Mouse (Mus musculus) embryonic facial prominence, embryonic 12.5 days (tissue): ENCODE data around the gene Gon4l. TPM values are rescaled to one million over a fixed set of nuclear protein-coding genes. Genes with fewer than 3 reads are reported as not detected.
"Not testable (repeated sequence)": the region's sequence is repeated elsewhere in the genome, so short reads cannot be mapped to it uniquely, and the experiment has no call there.

Experiments
- ATAC-seq: fragments of 200-750 bp; cut with Nextera tagmentation; 2 replicates; pipeline ENCODE4 v1.8.0; 2017; ENCODE audit not compliant: insufficient number of reproducible peaks, insufficient read depth, low FRiP score, low TSS enrichment
- H3K27ac ChIP-seq: fragments of 300-500 bp; sonication (generic); 2 replicates; pipeline ENCODE4 v1.5.1; 2016; ENCODE audit warnings: mild to moderate bottlenecking
- H3K27me3 ChIP-seq: fragments of 300-500 bp; sonication (generic); 2 replicates; pipeline ENCODE4 v1.6.1; 2016; ENCODE audit warnings: mild to moderate bottlenecking, moderate library complexity
- H3K36me3 ChIP-seq: fragments of 300-500 bp; sonication (generic); 2 replicates; pipeline ENCODE4 v1.6.1; 2016; ENCODE audit warnings: mild to moderate bottlenecking
- H3K4me1 ChIP-seq: fragments of 300-500 bp; sonication (generic); 2 replicates; pipeline ENCODE4 v1.6.1; 2016
- H3K4me2 ChIP-seq: fragments of 300-500 bp; sonication (generic); replicated peaks from 2 replicates; pipeline ENCODE4 v1.6.1; 2016; ENCODE audit warnings: mild to moderate bottlenecking, moderate library complexity
- H3K4me3 ChIP-seq: fragments of 300-500 bp; sonication (generic); 2 replicates; pipeline ENCODE4 v1.5.1; 2016; ENCODE audit warnings: mild to moderate bottlenecking
- H3K9ac ChIP-seq: fragments of 300-500 bp; sonication (generic); 2 replicates; pipeline ENCODE4 v1.6.1; 2016; ENCODE audit warnings: mild to moderate bottlenecking, moderate library complexity
- H3K9me3 ChIP-seq: fragments of 300-500 bp; sonication (generic); 2 replicates; pipeline ENCODE4 v1.6.1; 2016; ENCODE audit warnings: mild to moderate bottlenecking, moderate library complexity
- WGBS: fragments of 180-500 bp; shearing (Covaris S2); methylation state at CpG from one replicate; pipeline ENCODE4 v1.1.7; 2016; 5-methylcytosine and 5-hydroxymethylcytosine counted together
- polyA plus RNA-seq: library from polyadenylated mRNA; unstranded; fragments of >200 nt; fragmentation: Nextera tagmentation; extraction: Ambion mirVana; gene quantifications from 2 replicates; pipeline ENCODE4 v1.2.1, GENCODE M21; 2016

The Gon4l gene
- polyA plus RNA-seq, 1 experiment from 2014 or later, result 18.2 TPM

- H3K4me1 ChIP-seq, result no peaks in the 10 kb centered on the region
- H3K9me3 ChIP-seq, result no peaks in the 10 kb centered on the region
- no peak overlapping the region for H3K4me3 ChIP-seq
- peaks cover 81% of the 10 kb centered on the region for H3K36me3 ChIP-seq
- H3K9ac ChIP-seq, result no peak overlapping the region
- WGBS, result 92% methylated on average over 3 of the region's 3 CpGs
- no peak overlapping the region for H3K27ac ChIP-seq
- H3K4me2 ChIP-seq, result no peak overlapping the region
- ATAC-seq, result no peak
- no peaks in the 10 kb centered on the region for H3K27me3 ChIP-seq
These were observed 27.1 kb downstream of the Gon4l start for GRCm38 (mm10) chr3:88862129-88862528.

- H3K4me3 ChIP-seq, H3K27me3 ChIP-seq, ATAC-seq, H3K9ac ChIP-seq, H3K9me3 ChIP-seq, H3K4me2 ChIP-seq, H3K4me1 ChIP-seq, H3K27ac ChIP-seq: not testable (repeated sequence)
- H3K36me3 ChIP-seq, result peaks cover 43% of the 10 kb centered on the region
- no CpG with 5 or more reads among the region's 3 CpGs for WGBS
These were observed 31.7 kb downstream of the Gon4l start for GRCm38 (mm10) chr3:88866735-88867134.

DNA sequence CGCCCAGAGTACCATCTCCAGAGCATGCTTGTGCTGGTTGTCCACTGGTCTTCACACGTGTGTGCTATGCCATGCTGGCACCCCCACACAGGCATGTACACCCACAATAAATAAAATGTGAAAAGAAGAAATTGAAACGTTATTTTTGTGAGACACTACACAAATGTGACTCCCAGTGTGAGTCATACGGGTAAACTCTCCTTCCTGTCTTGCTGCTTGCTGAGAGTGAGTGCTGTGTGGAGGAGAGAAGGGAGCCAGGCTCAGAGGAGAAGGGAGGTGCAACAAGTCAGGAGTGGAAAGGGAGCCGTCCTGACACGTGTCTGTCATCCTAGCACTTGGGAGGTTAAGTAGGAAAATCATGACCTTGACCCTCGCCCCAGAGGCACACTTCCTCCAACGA is 32.1 kb downstream of the Gon4l start:
- peaks cover 39% of the 10 kb centered on the region for H3K36me3 ChIP-seq
- H3K27me3 ChIP-seq, H3K9me3 ChIP-seq, ATAC-seq, H3K4me1 ChIP-seq, H3K4me2 ChIP-seq, H3K9ac ChIP-seq, H3K4me3 ChIP-seq, H3K27ac ChIP-seq: not testable (repeated sequence)
- no CpG with 5 or more reads among the region's 8 CpGs for WGBS

- not testable (repeated sequence) for H3K4me1 ChIP-seq, H3K9me3 ChIP-seq, H3K9ac ChIP-seq, H3K4me3 ChIP-seq, H3K4me2 ChIP-seq, H3K27ac ChIP-seq, ATAC-seq, H3K27me3 ChIP-seq
- WGBS, result 87% methylated on average over 3 of the region's 4 CpGs
- H3K36me3 ChIP-seq, result peaks cover 28% of the 10 kb centered on the region
These were observed 33.4 kb downstream of the Gon4l start for GRCm38 (mm10) chr3:88868449-88868848.

- H3K4me3 ChIP-seq, H3K27ac ChIP-seq, ATAC-seq, H3K4me2 ChIP-seq, H3K27me3 ChIP-seq, H3K36me3 ChIP-seq, H3K4me1 ChIP-seq, H3K9me3 ChIP-seq, H3K9ac ChIP-seq: not testable (repeated sequence)
- 96% methylated on average over 4 of the region's 4 CpGs for WGBS
These were observed 47.5 kb downstream of the Gon4l start for GRCm38 (mm10) chr3:88882536-88882935.

- H3K4me1 ChIP-seq, ATAC-seq, H3K4me3 ChIP-seq, H3K4me2 ChIP-seq, H3K27ac ChIP-seq, H3K9me3 ChIP-seq, H3K9ac ChIP-seq, H3K27me3 ChIP-seq: not testable (repeated sequence)
- WGBS, result 93% methylated on average over 7 of the region's 7 CpGs
- H3K36me3 ChIP-seq, result peaks cover 25% of the 10 kb centered on the region
These were observed 58.0 kb downstream of the Gon4l start for GRCm38 (mm10) chr3:88893011-88893410.

DNA sequence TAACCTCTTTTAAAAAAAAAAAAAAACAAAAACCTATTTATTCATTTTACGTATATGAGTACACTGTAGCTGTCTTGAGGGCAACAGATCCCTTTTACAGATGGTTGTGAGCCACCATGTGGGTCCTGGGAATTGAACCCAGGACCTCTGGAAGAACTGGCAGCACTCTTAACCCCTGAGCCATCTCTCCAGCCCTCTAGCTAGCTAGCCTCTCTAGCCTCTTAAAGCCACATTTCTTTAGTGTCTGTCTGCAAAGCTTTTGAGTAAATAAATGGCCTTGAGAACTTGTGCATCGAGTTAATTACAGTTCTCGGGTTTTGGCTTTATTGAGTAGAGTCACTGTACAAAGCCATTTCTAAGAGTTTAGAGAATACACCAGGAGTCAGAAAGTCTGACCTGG is 69.8 kb downstream of the Gon4l start:
- H3K27me3 ChIP-seq, result no peaks in the 10 kb centered on the region
- no peak overlapping the region for H3K9ac ChIP-seq
- 86% methylated on average over 3 of the region's 3 CpGs for WGBS
- no peak for ATAC-seq
- no peaks in the 10 kb centered on the region for H3K9me3 ChIP-seq
- H3K36me3 ChIP-seq, result peaks cover 83% of the 10 kb centered on the region
- H3K4me3 ChIP-seq, result no peak overlapping the region
- H3K27ac ChIP-seq, result no peak overlapping the region
- H3K4me2 ChIP-seq, result no peak overlapping the region
- H3K4me1 ChIP-seq, result peaks cover 2% of the 10 kb centered on the region; the same call in 1 of the 2 replicates

DNA sequence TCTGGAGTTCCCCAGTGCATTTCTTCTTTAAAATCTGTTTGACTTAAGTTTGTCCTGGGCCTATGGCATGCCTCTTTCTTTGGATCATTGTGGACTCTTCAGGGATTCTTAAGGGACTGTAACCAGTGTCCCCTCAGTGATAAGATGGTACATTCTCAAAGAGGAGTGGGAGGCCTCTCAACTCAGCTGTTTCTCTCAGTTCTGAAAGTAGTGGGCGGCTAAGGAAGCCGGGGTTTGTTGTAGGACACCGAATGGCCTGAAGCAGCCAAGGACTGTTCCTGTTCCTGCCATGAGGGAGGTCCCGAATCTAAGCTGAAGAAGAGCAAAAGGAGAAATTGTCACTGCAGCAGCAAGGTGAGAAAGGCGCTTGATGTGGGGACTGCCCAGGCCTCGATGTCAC is 70.2 kb downstream of the Gon4l start:
- no peak overlapping the region for H3K4me3 ChIP-seq
- H3K9ac ChIP-seq, result no peak overlapping the region
- H3K27me3 ChIP-seq, result no peaks in the 10 kb centered on the region
- H3K36me3 ChIP-seq, result peaks cover 87% of the 10 kb centered on the region
- no peak for ATAC-seq
- no peaks in the 10 kb centered on the region for H3K9me3 ChIP-seq
- WGBS, result 86% methylated on average over 6 of the region's 6 CpGs
- no peak overlapping the region for H3K4me2 ChIP-seq
- no peak overlapping the region for H3K27ac ChIP-seq
- H3K4me1 ChIP-seq, result peaks cover 2% of the 10 kb centered on the region; the same call in 1 of the 2 replicates

DNA sequence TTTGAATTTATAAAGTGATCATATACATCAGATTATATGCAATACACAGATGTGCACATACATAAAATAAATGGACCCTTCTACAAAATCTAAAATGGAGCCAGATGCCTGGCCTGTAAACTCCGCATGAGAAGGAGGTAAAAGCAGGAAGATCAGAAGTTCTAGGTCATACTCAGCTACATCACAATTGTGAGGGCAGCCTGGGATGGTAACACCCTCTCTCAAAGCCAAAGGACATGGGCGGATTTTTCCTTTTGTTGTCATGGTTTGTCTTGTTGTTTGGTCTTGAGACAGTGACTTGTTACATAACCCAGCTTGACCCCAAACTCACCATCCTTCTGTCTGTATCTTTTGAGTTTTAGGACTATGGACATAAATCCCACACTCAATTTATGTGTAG is 70.7 kb downstream of the Gon4l start:
- no peak for ATAC-seq
- 90% methylated on average over 2 of the region's 2 CpGs for WGBS
- Histone ChIP-seq H3K27ac (no peak overlapping the region), H3K4me3 (no peak overlapping the region), H3K9me3 (no peaks in the 10 kb centered on the region), H3K4me1 (peaks cover 2% of the 10 kb centered on the region; the same call in 1 of the 2 replicates), H3K27me3 (no peaks in the 10 kb centered on the region), H3K36me3 (peaks cover 89% of the 10 kb centered on the region), H3K4me2 (no peak overlapping the region), H3K9ac (no peak overlapping the region)

GRCm38 (mm10) chr3:88906393-88907159 is 71.5 kb downstream of the Gon4l start:
- no peaks in the 10 kb centered on the region for H3K27me3 ChIP-seq
- ATAC-seq, result no peak
- peaks cover 2% of the 10 kb centered on the region; the same call in 1 of the 2 replicates for H3K4me1 ChIP-seq
- WGBS, result 88% methylated on average over 6 of the region's 6 CpGs
- H3K9ac ChIP-seq, result no peak overlapping the region
- H3K36me3 ChIP-seq, result peaks cover 92% of the 10 kb centered on the region
- H3K4me2 ChIP-seq, result no peak overlapping the region
- no peak overlapping the region for H3K4me3 ChIP-seq
- H3K9me3 ChIP-seq, result no peaks in the 10 kb centered on the region
- H3K27ac ChIP-seq, result no peak overlapping the region

- no peaks in the 10 kb centered on the region for H3K27me3 ChIP-seq
- H3K4me3 ChIP-seq, result peak overlapping the region; percentile 79; the same call in 1 of the 2 replicates
- H3K4me2 ChIP-seq, result peak overlapping the region; percentile 76; the same call in 1 of the 2 replicates
- H3K9ac ChIP-seq, result no peak overlapping the region
- 88% methylated on average over 7 of the region's 7 CpGs for WGBS
- no peak overlapping the region for H3K27ac ChIP-seq
- no peak for ATAC-seq
- H3K9me3 ChIP-seq, result no peaks in the 10 kb centered on the region
- H3K4me1 ChIP-seq, result peaks cover 9% of the 10 kb centered on the region
- H3K36me3 ChIP-seq, result peaks cover 52% of the 10 kb centered on the region
These were observed 77.6 kb downstream of the Gon4l start for GRCm38 (mm10) chr3:88912585-88912984.

- peaks cover 40% of the 10 kb centered on the region for H3K36me3 ChIP-seq
- peak within 1 kb of the TSS; percentile 76 for H3K4me2 ChIP-seq
- no peaks in the 10 kb centered on the region for H3K27me3 ChIP-seq
- H3K27ac ChIP-seq, result peak within 1 kb of the TSS; percentile 81
- peaks cover 9% of the 10 kb centered on the region for H3K4me1 ChIP-seq
- peak within 1 kb of the TSS; percentile 82 for H3K9ac ChIP-seq
- peak within 1 kb of the TSS; percentile 79 for H3K4me3 ChIP-seq
- WGBS, result 1% methylated on average over 62 of the region's 62 CpGs
- H3K9me3 ChIP-seq, result no peaks in the 10 kb centered on the region
- peak; percentile 95 for ATAC-seq
These were observed 78.7 kb downstream of the Gon4l start, which contains the start of gene Msto1 for GRCm38 (mm10) chr3:88913511-88914383. TSS of gene Msto1 (minus strand) at chr3:88913999.
